Mouse (Mus musculus) liver, embryonic 14.5 days (tissue): ENCODE results near the gene D5Ertd579e. TPM values are rescaled to one million over a fixed set of nuclear protein-coding genes. Genes with fewer than 3 reads are reported as not detected.

Experiments
- ATAC-seq: fragments of 200-750 bp; cut with Nextera tagmentation; 2 replicates; pipeline ENCODE4 v1.8.0; 2017; ENCODE audit warnings: moderate number of reproducible peaks, mild to moderate bottlenecking, moderate library complexity; ENCODE audit not compliant: insufficient read depth
- DNase-seq, 3 experiments: peaks; one replicate each; pipeline ENCODE4 v3.0.0-alpha.2; 2012 to 2013; ENCODE audit warnings: low read depth in 3 of 3, low spot score in 3 of 3
- H3K27ac ChIP-seq: fragments of 300-500 bp; sonication (generic); 2 replicates; pipeline ENCODE4 v1.5.1; 2014; ENCODE audit warnings: moderate library complexity, mild to moderate bottlenecking, control low read depth, inconsistent platforms
- H3K27me3 ChIP-seq: fragments of 300-500 bp; sonication (generic); 2 replicates; pipeline ENCODE4 v1.6.1; 2014; ENCODE audit warnings: mild to moderate bottlenecking, low read length, moderate library complexity; ENCODE audit not compliant: control insufficient read depth, insufficient read depth
- H3K36me3 ChIP-seq: fragments of 300-500 bp; sonication (generic); replicated peaks from 2 replicates; pipeline ENCODE4 v1.6.1; 2014; ENCODE audit warnings: low read depth; ENCODE audit not compliant: control insufficient read depth, insufficient read depth
- H3K4me1 ChIP-seq, 2 experiments: fragments of 200-500 bp in 1 of 2; fragments of 300-500 bp in 1 of 2; sonication (generic) in 1 of 2; replicated peaks; 2 replicates each; pipeline ENCODE4 v1.6.1; 2012 to 2014; ENCODE audit warnings: antibody characterized with exemption in 1 of 2, inconsistent platforms in 1 of 2, low read length in 1 of 2; ENCODE audit not compliant: control insufficient read depth in 2 of 2, insufficient read depth in 2 of 2
- H3K4me2 ChIP-seq: fragments of 300-500 bp; sonication (generic); 2 replicates; pipeline ENCODE4 v1.6.1; 2014; ENCODE audit warnings: low read depth, mild to moderate bottlenecking, control low read depth, moderate library complexity
- H3K4me3 ChIP-seq, 2 experiments: fragments of 200-500 bp in 1 of 2; fragments of 300-500 bp in 1 of 2; sonication (generic) in 1 of 2; 2 replicates each; pipeline ENCODE4 v1.5.1; 2012 to 2014; ENCODE audit warnings: low read depth in 2 of 2, low read length in 2 of 2, mild to moderate bottlenecking in 2 of 2, control low read depth in 1 of 2, inconsistent platforms in 1 of 2, moderate library complexity in 1 of 2; ENCODE audit not compliant: insufficient read depth in 1 of 2
- H3K9ac ChIP-seq: fragments of 300-500 bp; sonication (generic); replicated peaks from 2 replicates; pipeline ENCODE4 v1.6.1; 2014; ENCODE audit warnings: mild to moderate bottlenecking, control low read depth, moderate library complexity
- H3K9me3 ChIP-seq: fragments of 300-500 bp; sonication (generic); 2 replicates; pipeline ENCODE4 v1.6.1; 2016; ENCODE audit warnings: low read length, mixed read lengths; ENCODE audit not compliant: control insufficient read depth
- CTCF ChIP-seq: IDR thresholded peaks from 2 replicates; pipeline ENCODE4 v1.5.1; 2016; ENCODE audit warnings: antibody characterized with exemption, low read depth, control low read depth
- EP300 ChIP-seq: IDR thresholded peaks from 2 replicates; pipeline ENCODE4 v1.6.1; 2016; ENCODE audit warnings: antibody characterized with exemption, low read depth
- WGBS: fragments of 180-500 bp; shearing (Covaris S2); extraction: QIAGEN DNeasy Blood & Tissue Kit; methylation state at CpG from one replicate; pipeline ENCODE4 v1.1.7; 2014; ENCODE audit not compliant: insufficient replicate concordance; 5-methylcytosine and 5-hydroxymethylcytosine counted together
- polyA plus RNA-seq, 2 experiments: library from polyadenylated mRNA; depleted of rRNA in 1 of 2; stranded (reverse) in 1 of 2; unstranded in 1 of 2; fragments of >200 nt; fragmentation: Nextera tagmentation in 1 of 2; extraction: Ambion mirVana in 1 of 2; gene quantifications; 2 replicates each; pipeline versions ENCODE4 v1.2.1 to v1.2.3; 2012 to 2014

The D5Ertd579e gene
- polyA plus RNA-seq, 2 experiments: 16.2 to 22.7 TPM

DNA sequence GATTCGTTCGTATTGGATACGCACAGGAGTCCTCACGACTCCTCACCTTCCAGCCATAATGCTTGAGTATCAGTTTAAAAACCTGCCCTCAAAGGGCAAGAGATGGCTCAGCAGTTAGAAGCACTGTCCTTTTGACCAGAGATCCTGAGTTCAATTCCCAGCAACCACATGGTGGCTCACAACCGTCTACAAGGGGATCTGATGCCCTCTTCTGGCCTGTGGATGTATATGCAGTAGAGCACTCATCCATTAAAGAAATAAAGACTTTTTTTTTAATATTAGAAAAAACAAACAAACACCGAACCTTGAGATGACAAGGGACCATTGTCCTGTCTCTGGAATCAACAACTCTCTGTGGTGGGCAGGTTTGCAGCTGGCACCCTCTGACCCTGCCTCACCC, 111.5 kb downstream of the D5Ertd579e start:
- Histone ChIP-seq H3K9ac (no peak overlapping the region), H3K4me1 (peaks cover 13 to 16% of the 10 kb centered on the region in 2 experiments; a peak in 3 of 4 replicates), H3K27ac (no peak overlapping the region), H3K27me3 (no peaks in the 10 kb centered on the region; the same call in 1 of the 2 replicates), H3K36me3 (no peaks in the 10 kb centered on the region), H3K4me2 (no peak overlapping the region), H3K9me3 (no peaks in the 10 kb centered on the region), H3K4me3 (no peak overlapping the region)
- TF ChIP-seq EP300 (no peak), CTCF (peak; percentile 73)
- no peak for ATAC-seq
- WGBS: 68% methylated on average over 6 of the region's 6 CpGs
- no peak for DNase-seq

DNA sequence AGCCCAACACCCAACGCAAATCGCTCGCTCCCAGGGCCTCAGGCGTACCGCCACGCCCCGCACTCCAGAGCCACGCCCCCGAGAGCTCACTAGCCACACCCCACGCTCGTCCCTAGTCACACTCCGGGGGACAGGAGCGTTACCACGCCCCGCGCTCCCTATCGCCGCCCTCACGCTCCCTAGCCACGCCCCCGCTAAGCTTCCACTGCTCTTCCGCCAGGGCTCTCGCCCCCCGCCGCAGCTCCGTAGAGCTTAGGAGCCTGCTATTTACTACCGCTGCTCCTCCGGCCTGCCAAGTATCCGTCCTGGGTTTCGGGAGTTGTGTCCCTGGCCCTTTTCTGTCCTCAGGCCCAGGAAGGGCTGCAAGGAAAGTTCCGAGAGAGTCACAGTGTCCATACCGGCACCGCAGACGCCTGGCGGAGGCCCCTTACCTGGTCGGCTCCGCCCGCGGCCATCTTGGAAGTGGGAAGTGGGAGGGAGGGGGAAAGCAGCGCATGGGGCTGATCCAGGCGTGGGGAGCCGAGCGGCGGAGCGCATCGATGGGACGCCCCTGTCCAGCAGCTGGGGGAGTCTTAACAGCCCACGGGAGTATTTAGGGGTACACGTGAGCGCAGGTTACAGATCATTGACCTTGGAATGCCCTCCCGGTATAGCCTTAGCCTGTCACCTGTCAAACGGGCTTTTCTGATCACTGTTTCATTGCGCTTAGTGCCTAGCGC, 113.7 kb downstream of the D5Ertd579e start:
- H3K36me3 ChIP-seq: no peaks in the 10 kb centered on the region
- WGBS: 2% methylated on average over 54 of the region's 54 CpGs
- H3K27me3 ChIP-seq: no peaks in the 10 kb centered on the region; the same call in 1 of the 2 replicates
- H3K4me1 ChIP-seq: peaks cover 16% of the 10 kb centered on the region in 2 experiments; a peak in 3 of 4 replicates
- TF ChIP-seq CTCF: peak; percentile 10
- no peak for TF ChIP-seq EP300
- DNase-seq (peak; percentile 98 to 99 (median 98)), ATAC-seq (peak; percentile 95)
- H3K9ac ChIP-seq: peak overlapping the region; percentile 94
- H3K27ac ChIP-seq: peak overlapping the region; percentile 80
- H3K9me3 ChIP-seq: no peaks in the 10 kb centered on the region
- peak overlapping the region; percentile 74 for H3K4me2 ChIP-seq
- H3K4me3 ChIP-seq: peak overlapping the region; percentile 84 to 85

DNA sequence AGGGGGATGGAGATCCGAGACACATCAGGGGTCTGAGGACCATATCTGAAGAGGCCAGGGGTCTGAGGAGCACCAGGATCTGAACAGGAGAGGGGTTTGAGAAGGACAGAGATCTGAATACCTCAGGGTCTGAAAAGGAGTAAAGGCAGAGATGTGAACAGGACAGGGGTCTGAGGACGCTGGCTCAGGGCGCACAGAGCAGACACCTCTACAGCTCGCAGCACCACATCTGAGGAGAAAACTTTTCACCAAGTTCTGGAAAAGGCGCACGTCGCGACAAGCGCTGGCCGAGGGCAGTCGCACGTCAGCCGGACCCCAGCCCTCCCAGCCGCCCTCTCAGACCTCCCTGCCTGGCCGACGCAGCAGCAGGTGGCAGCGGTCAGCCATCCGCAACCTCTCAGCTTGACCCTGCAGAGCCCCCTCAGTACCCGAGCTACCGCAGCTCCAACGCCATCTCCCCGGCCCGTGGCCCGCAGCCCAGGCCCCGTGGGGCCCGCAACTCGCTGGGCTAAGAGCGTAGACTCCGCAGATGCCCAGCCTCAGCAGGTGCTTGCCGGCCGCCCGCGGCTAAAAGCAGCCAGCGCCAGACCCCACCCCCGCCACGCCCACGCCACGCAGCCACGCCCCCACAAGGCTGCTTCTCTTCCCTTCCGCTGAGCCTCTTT, 114.4 kb downstream of the D5Ertd579e start:
- no peaks in the 10 kb centered on the region for H3K9me3 ChIP-seq
- peaks cover 16% of the 10 kb centered on the region in 2 experiments; a peak in 3 of 4 replicates for H3K4me1 ChIP-seq
- ATAC-seq (peak; percentile 3; the same call in 1 of the 2 replicates), DNase-seq (no peak)
- no peaks in the 10 kb centered on the region for H3K36me3 ChIP-seq
- WGBS: 3% methylated on average over 40 of the region's 40 CpGs
- peak overlapping the region; percentile 53 to 85 for H3K4me3 ChIP-seq
- no peaks in the 10 kb centered on the region; the same call in 1 of the 2 replicates for H3K27me3 ChIP-seq
- H3K4me2 ChIP-seq: peak overlapping the region; percentile 75
- peak overlapping the region; percentile 75 for H3K9ac ChIP-seq
- TF ChIP-seq CTCF (no peak), EP300 (no peak; the same call in 1 of the 2 replicates)
- H3K27ac ChIP-seq: no peak overlapping the region

DNA sequence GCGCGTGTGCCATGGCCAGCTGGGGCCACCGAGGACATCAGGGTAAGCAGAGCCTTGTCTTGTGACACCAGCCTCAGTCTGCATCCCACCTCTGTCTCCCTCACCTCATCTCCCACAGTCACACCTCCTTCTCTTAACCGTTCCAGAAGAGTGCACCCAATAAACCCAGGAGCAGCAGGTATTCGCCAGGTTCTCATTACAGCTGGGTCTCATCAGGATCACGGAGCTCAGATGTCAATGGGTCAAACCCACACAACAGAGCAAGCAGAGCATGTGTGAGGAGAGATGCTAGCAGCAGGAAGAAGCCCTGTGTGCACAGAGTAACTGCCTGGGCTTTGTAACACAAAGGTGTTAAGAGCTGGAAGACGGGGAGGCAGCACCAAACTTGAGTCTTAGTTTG, 115.9 kb downstream of the D5Ertd579e start:
- TF ChIP-seq EP300 (no peak), CTCF (no peak)

DNA sequence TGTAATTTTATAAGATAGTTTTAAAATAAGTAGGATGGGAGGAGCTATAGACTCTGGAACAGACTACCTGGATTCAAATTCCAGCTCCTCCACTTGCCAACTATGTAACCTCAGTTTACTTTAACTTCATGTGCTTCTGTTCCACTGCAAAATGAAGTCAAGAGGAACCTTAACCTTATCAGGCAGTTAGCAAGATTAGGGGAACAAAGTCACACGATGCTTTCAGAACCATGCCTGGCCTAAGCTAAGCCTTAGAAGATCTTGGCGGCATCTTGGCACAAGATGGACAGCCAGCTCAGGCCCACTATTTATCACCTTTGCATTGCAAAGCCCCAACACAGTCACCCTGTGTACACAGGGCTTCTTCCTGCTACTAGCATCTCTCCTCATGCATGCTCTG, 116.8 kb downstream of the D5Ertd579e start:
- Histone ChIP-seq H3K4me3 (no peak overlapping the region), H3K4me2 (no peak overlapping the region), H3K9ac (no peak overlapping the region), H3K27me3 (no peaks in the 10 kb centered on the region), H3K27ac (no peak overlapping the region), H3K4me1 (peaks cover 21 to 34% of the 10 kb centered on the region in 2 experiments), H3K9me3 (no peaks in the 10 kb centered on the region), H3K36me3 (no peaks in the 10 kb centered on the region)
- ATAC-seq (no peak), DNase-seq (no peak)
- TF ChIP-seq CTCF (no peak), EP300 (no peak)
- WGBS: 42% methylated on average over 2 of the region's 2 CpGs

More for the DNA sequence above, 115.9 kb downstream of the D5Ertd579e start:
- peaks cover 16 to 24% of the 10 kb centered on the region in 2 experiments; a peak in 3 of 4 replicates for H3K4me1 ChIP-seq
- 82% methylated on average over 7 of the region's 7 CpGs for WGBS
- no peaks in the 10 kb centered on the region for H3K36me3 ChIP-seq
- ATAC-seq (no peak), DNase-seq (no peak)
- no peaks in the 10 kb centered on the region for H3K9me3 ChIP-seq
- H3K27me3 ChIP-seq: no peaks in the 10 kb centered on the region
- H3K4me3 ChIP-seq: no peak overlapping the region
- no peak overlapping the region for H3K27ac ChIP-seq
- no peak overlapping the region for H3K9ac ChIP-seq
- no peak overlapping the region for H3K4me2 ChIP-seq
